Mouse (Mus musculus) stomach, postnatal 0 days (tissue): ENCODE results near the gene Ccs. TPM values are rescaled to one million over a fixed set of nuclear protein-coding genes. Genes with fewer than 3 reads are reported as not detected.
A peak's percentile ranks its signal among the peaks of the same experiment; 100 is the strongest.

Experiments
- ATAC-seq: fragments of 200-750 bp; cut with Nextera tagmentation; 2 replicates; pipeline ENCODE4 v1.8.0; 2017; ENCODE audit not compliant: low FRiP score, low TSS enrichment
- DNase-seq: peaks from one replicate; pipeline ENCODE4 v3.0.0-alpha.2; 2016; ENCODE audit warnings: low spot score
- H3K27ac ChIP-seq: fragments of 300-500 bp; sonication (generic); replicated peaks from 2 replicates; pipeline ENCODE4 v1.5.1; 2014; ENCODE audit warnings: mild to moderate bottlenecking, control low read depth
- H3K27me3 ChIP-seq: fragments of 300-500 bp; sonication (generic); 2 replicates; pipeline ENCODE4 v1.6.1; 2014; ENCODE audit warnings: low read length; ENCODE audit not compliant: control insufficient read depth, insufficient read depth
- H3K36me3 ChIP-seq: fragments of 300-500 bp; sonication (generic); 2 replicates; pipeline ENCODE4 v1.6.1; 2014; ENCODE audit warnings: low read length, mixed read lengths; ENCODE audit not compliant: control insufficient read depth, insufficient read depth
- H3K4me1 ChIP-seq: fragments of 300-500 bp; sonication (generic); replicated peaks from 2 replicates; pipeline ENCODE4 v1.6.1; 2014; ENCODE audit warnings: antibody characterized with exemption; ENCODE audit not compliant: control insufficient read depth, insufficient read depth
- H3K4me2 ChIP-seq: fragments of 300-500 bp; sonication (generic); replicated peaks from 2 replicates; pipeline ENCODE4 v1.6.1; 2014; ENCODE audit warnings: low read depth, mild to moderate bottlenecking, control low read depth, moderate library complexity
- H3K4me3 ChIP-seq: fragments of 300-500 bp; sonication (generic); 2 replicates; pipeline ENCODE4 v1.5.1; 2014; ENCODE audit warnings: low read depth, low read length, control low read depth
- H3K9ac ChIP-seq: fragments of 300-500 bp; sonication (generic); 2 replicates; pipeline ENCODE4 v1.6.1; 2014; ENCODE audit warnings: mild to moderate bottlenecking, low read length, control low read depth, mixed read lengths
- H3K9me3 ChIP-seq: fragments of 300-500 bp; sonication (generic); 2 replicates; pipeline ENCODE4 v1.6.1; 2016; ENCODE audit warnings: low read length; ENCODE audit not compliant: control insufficient read depth
- CTCF ChIP-seq: IDR thresholded peaks from 2 replicates; pipeline ENCODE4 v1.5.1; 2016; ENCODE audit warnings: antibody characterized with exemption, low read depth, mild to moderate bottlenecking, moderate library complexity
- EP300 ChIP-seq: optimal IDR thresholded peaks from 2 replicates; pipeline ENCODE3; 2016; ENCODE audit warnings: antibody characterized with exemption
- WGBS: fragments of 180-500 bp; shearing (Covaris S2); extraction: QIAGEN DNeasy Blood & Tissue Kit; methylation state at CpG from one replicate; pipeline ENCODE4 v1.1.7; 2014; 5-methylcytosine and 5-hydroxymethylcytosine counted together
- polyA plus RNA-seq: library from polyadenylated mRNA; unstranded; fragments of >200 nt; fragmentation: Nextera tagmentation; extraction: Ambion mirVana; gene quantifications from 2 replicates; pipeline ENCODE4 v1.2.1, GENCODE M21; 2015

Ccs gene
- polyA plus RNA-seq, 1 experiment from 2014 or later, result 72.7 TPM

DNA sequence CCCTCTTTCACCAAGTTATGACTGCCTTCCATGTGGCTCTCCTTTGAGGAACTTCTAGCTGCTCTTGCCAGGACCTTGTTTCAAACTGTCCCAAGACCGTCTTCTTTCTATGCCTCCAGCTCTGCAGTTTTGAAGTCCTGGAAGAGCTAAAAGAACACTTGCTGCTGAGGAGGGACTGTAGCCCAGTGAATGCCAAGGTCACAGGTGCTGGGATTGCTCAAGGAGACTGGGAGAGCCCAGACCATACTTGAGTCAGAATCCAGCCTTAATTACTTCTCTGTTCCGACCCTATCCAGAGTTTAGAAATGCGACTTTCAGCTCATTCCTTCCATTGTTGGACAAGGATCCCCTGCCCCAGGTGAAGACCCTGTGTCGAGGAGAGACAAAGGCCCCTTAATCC is 16.8 kb upstream of the Ccs start:
- ATAC-seq, result no peak
- H3K27ac ChIP-seq, result no peak overlapping the region
- peak overlapping the region; percentile 98; the same call in 1 of the 2 replicates for H3K4me2 ChIP-seq
- H3K9me3 ChIP-seq, result no peaks in the 10 kb centered on the region
- no peak overlapping the region for H3K4me3 ChIP-seq
- WGBS, result 72% methylated on average over 4 of the region's 4 CpGs
- H3K27me3 ChIP-seq, result no peaks in the 10 kb centered on the region
- no peak overlapping the region for H3K9ac ChIP-seq
- H3K4me1 ChIP-seq, result no peaks in the 10 kb centered on the region
- no peaks in the 10 kb centered on the region for H3K36me3 ChIP-seq
- TF ChIP-seq CTCF (no peak), EP300 (no peak)
- DNase-seq, result no peak

- DNase-seq (no peak), ATAC-seq (no peak; the same call in 1 of the 2 replicates)
- H3K4me2 ChIP-seq, result peak overlapping the region; percentile 98
- TF ChIP-seq EP300, result no peak
- TF ChIP-seq CTCF, result no peak
- peak overlapping the region; percentile 65 for H3K9ac ChIP-seq
- peak overlapping the region; percentile 60 for H3K4me3 ChIP-seq
- WGBS, result 1% methylated on average over 14 of the region's 14 CpGs
- H3K9me3 ChIP-seq, result no peaks in the 10 kb centered on the region
- no peak overlapping the region; the same call in 1 of the 2 replicates for H3K27ac ChIP-seq
- H3K36me3 ChIP-seq, result no peaks in the 10 kb centered on the region
- H3K27me3 ChIP-seq, result no peaks in the 10 kb centered on the region
- no peaks in the 10 kb centered on the region for H3K4me1 ChIP-seq
Measured at GRCm38 (mm10) chr19:4855470-4855820, 16.3 kb upstream of the Ccs start.

DNA sequence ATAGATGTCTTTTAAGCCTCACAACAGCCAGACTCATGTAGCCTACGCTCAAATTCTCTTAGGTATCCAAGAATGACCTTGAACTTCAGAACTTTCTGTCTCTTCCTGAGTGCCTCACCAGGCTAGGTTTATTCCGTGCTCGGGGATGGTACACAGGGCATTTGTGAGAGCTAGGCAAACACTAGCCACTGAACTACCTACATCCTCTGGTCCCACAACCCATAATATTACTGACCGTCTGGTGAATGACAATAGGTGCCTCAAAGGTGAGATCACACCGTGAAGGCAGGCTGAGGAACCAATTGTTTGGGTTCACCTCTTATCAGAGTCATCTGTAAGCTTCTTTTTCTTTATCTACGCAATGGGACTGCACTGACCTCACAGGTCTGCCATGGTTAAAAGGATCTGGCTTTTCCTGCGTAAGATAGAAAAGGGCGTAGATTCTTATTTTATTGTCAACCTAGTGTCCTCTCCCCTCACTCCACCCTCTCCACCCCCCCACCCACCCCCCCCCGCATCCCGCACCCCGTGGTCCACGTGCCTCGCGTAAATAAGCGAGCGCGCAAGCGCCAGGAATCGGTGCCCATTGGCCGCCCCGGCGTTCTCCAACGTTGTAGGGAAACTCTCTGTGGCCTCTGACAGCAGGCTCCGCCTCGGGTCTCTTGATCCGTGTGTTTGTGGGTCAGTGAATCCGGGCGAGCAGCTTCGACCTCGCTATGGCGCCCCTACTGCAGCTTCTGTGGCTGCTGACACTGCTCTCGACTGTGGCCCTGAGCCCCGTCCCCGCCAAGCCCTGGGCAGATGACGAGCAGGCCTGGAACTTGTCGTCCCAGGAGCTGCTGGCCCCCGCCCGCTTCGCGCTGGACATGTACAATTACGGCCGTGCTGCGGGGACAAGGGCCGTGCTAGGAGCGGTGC is 15.7 kb upstream of the Ccs start, which contains the start of gene Ctsf:
TSS of gene Ctsf (plus strand) at position 579 of the 918 bp plus-strand sequence.
- peak within 1 kb of the TSS; percentile 98 for H3K4me2 ChIP-seq
- DNase-seq, result peak; percentile 82
- no peaks in the 10 kb centered on the region for H3K27me3 ChIP-seq
- peak; percentile 85 for ATAC-seq
- no peaks in the 10 kb centered on the region for H3K9me3 ChIP-seq
- 2% methylated on average over 43 of the region's 45 CpGs for WGBS
- H3K4me1 ChIP-seq, result no peaks in the 10 kb centered on the region
- TF ChIP-seq CTCF (peak; percentile 23; the same call in 1 of the 2 replicates), EP300 (no peak)
- no peaks in the 10 kb centered on the region for H3K36me3 ChIP-seq
- peak within 1 kb of the TSS; percentile 60 for H3K4me3 ChIP-seq
- H3K27ac ChIP-seq, result no peak within 1 kb of the TSS; the same call in 1 of the 2 replicates
- peak within 1 kb of the TSS; percentile 65 for H3K9ac ChIP-seq

DNA sequence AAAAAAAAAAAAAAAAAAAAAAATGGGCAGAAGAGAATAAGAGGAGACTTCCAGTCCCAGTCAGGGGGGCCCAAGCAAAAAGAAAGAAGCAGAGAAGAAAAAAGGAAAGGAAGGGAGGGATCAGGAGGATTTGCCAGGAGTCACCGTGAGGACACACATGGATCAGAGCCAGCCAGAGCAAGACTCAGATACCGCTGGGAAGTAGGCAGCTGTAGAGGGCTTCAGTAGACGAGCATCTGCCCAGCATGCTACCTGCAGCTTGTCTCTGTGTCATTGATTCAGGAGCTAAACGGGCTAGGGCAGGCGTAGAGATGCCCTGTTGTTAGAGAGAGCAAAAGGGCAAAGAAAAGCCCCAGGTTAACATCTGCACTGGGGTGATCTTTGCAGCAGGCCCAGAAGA is 11.1 kb upstream of the Ccs start:
- TF ChIP-seq EP300 (no peak), CTCF (no peak)
- Histone ChIP-seq H3K9ac (no peak overlapping the region), H3K27ac (no peak overlapping the region), H3K9me3 (no peaks in the 10 kb centered on the region), H3K4me1 (no peaks in the 10 kb centered on the region), H3K4me3 (no peak overlapping the region), H3K36me3 (no peaks in the 10 kb centered on the region), H3K27me3 (no peaks in the 10 kb centered on the region), H3K4me2 (no peak overlapping the region)
- WGBS, result 37% methylated on average over 5 of the region's 5 CpGs
- ATAC-seq (no peak), DNase-seq (no peak)

GRCm38 (mm10) chr19:4849800-4850199 is 10.7 kb upstream of the Ccs start:
- H3K27ac ChIP-seq, result no peak overlapping the region
- no peak overlapping the region for H3K4me2 ChIP-seq
- H3K36me3 ChIP-seq, result no peaks in the 10 kb centered on the region
- 62% methylated on average over 4 of the region's 4 CpGs for WGBS
- ATAC-seq (no peak), DNase-seq (no peak)
- H3K4me1 ChIP-seq, result no peaks in the 10 kb centered on the region
- H3K9me3 ChIP-seq, result no peaks in the 10 kb centered on the region
- H3K9ac ChIP-seq, result no peak overlapping the region
- no peak overlapping the region for H3K4me3 ChIP-seq
- no peaks in the 10 kb centered on the region for H3K27me3 ChIP-seq
- TF ChIP-seq CTCF, result no peak
- TF ChIP-seq EP300, result no peak

GRCm38 (mm10) chr19:4847490-4847889 is 8.4 kb upstream of the Ccs start:
- Histone ChIP-seq H3K36me3 (no peaks in the 10 kb centered on the region), H3K9me3 (no peaks in the 10 kb centered on the region), H3K4me2 (no peak overlapping the region), H3K4me3 (no peak overlapping the region), H3K27ac (no peak overlapping the region), H3K4me1 (no peaks in the 10 kb centered on the region), H3K27me3 (no peaks in the 10 kb centered on the region), H3K9ac (no peak overlapping the region)
- ATAC-seq (peak; percentile 74), DNase-seq (peak; percentile 34)
- 24% methylated on average over 7 of the region's 7 CpGs for WGBS
- peak; percentile 78 for TF ChIP-seq CTCF
- no peak for TF ChIP-seq EP300
